Mouse (Mus musculus) lung, adult 2 months (tissue): Measurements from ENCODE around the gene Cdhr1.

Source experiments
- CTCF ChIP-seq: fragments of 200-500 bp; IDR thresholded peaks from 2 replicates; pipeline ENCODE4 v1.5.1; 2011; ENCODE audit warnings: mild to moderate bottlenecking, low read length, control low read depth; ENCODE audit not compliant: insufficient read depth
- POLR2A ChIP-seq: fragments of 200-500 bp; IDR thresholded peaks from 2 replicates; pipeline ENCODE4 v1.6.1; 2011; ENCODE audit warnings: low read depth, mild to moderate bottlenecking, control low read depth, low read length, borderline replicate concordance; ENCODE audit errors: extremely low read depth

GRCm38 (mm10) chr14:37134304-37135126, 36.4 kb upstream of the Cdhr1 start:
- TF ChIP-seq CTCF (no peak), POLR2A (no peak)
